Mouse (Mus musculus) gonadal fat pad, adult 2 months (tissue): ENCODE data around the gene 1700013H16Rik. TPM values are rescaled to one million over a fixed set of nuclear protein-coding genes. Genes with fewer than 3 reads are reported as not detected.
"Not testable (repeated sequence)": the region's sequence is repeated elsewhere in the genome, so short reads cannot be mapped to it uniquely, and the experiment has no call there.

Experiments
- DNase-seq: peaks from one replicate; pipeline ENCODE4 v3.0.0-alpha.2; 2012; ENCODE audit warnings: low read depth
- polyA plus RNA-seq: library from polyadenylated mRNA; depleted of rRNA; stranded (reverse); fragments of >200 nt; gene quantifications from 2 replicates; pipeline ENCODE4 v1.2.3, GENCODE M21; 2012; rRNA removed

Gene 1700013H16Rik
- not detected in 2 replicates for polyA plus RNA-seq

- DNase-seq, result no peak
Measured at GRCm38 (mm10) chrX:53757736-53758135, at the start of gene 1700013H16Rik. 1700013H16Rik (minus strand) TSS chrX:53757831.

DNA sequence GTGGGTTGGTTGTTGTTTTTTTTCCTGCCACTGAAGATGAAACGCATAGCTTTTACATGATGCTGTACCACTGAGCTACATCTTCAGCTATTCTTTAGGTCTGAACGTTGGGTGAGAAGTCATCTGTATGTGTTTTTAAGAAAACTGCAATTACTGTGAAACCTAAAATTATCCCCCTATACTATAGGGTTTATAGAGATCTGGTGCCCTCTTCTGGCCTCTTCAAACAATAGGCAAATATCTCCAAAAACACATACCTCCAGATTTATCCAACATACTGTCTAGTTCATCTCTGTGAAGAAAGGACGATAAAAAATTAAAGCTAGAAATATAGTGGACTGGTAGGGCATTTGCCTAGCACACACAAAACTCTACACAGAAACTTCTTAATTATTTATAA, 41.4 kb upstream of the 1700013H16Rik start:
- no peak for DNase-seq

DNA sequence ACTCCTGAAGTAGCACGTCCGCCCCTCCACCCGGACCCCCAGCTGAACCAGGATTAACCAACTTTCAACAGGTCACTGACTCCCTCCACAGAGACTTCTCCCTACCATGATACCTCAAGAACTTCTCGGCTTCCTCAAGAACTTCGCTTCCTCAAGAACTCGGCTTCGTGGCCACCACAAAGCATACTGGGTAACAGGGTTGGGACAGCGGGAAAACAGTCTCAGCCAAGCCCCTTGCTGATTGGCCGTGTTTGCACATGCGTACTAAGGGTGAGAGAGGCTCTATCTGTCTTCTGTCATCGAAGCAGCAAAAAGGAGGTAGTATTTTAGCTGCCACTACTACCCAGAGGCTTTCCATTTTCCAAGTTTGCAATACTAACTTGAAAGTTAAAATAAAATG, 39.9 kb upstream of the 1700013H16Rik start, which contains the start of gene Xlr:
Gene Xlr (minus strand): TSS at position 188 of the 400 bp plus-strand sequence.
- DNase-seq, result not testable (repeated sequence)

DNA sequence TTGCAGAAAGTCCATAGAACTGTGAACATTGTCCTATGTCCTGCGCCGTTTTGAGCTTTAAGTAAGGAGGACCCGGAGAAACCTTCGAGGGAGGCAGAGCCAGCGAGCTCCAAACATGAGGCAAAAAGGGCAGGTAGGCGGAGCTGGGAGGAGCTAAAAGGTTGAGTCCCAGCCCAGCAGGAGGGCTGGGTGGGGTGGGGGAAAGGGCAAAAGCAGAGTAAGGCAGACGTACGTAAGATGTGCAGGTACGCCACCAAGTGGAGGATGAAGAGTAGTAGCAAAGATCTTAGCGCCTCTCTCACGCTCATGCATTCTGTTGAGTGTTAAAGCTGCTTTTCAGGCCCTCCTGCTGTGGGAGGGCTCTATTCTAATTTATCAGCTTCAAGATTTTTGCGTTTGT, 18.6 kb upstream of the 1700013H16Rik start, which contains the start of gene Zfp36l3:
Gene Zfp36l3 (minus strand): TSS at position 119 of the 400 bp plus-strand sequence.
- DNase-seq, result no peak

DNA sequence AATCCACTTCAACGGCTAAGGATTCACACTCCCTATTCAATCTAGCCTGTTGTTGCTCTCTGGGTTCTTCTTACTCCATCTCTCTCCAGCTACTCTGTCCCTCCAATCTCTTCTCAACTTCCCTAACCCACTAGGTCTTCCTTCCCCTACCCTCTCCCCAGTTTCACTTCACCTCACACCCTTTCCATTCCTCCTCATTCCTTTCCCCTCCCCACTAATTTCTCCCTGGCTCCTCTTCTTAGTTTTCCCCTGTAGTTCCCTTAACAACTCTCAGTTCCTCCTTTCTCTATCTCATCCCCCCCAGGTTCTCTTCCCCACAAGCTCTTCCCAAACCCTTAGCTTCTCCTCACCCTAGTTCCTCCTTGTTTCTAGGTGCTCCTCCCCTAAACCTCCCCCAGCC, 4.8 kb downstream of the 1700013H16Rik start:
- no peak for DNase-seq

DNA sequence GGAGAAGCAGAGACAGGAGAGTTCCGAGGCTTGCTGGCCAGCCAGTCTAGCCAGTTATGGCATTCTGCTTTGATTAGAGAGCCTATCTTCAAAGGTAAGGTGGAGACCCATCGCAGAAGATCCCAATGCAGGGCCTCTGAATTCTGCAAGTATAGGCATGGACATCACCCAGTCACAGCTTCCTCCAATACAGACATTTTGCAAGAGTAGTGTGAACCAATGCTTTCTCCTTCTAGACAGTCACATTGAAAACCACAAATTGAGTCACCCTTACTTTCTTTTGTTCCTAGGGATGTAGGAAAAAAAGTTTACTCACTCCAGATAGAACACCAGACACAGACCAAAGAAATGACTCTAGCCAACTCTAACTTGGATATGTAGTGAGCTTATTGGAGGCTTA, 28.7 kb downstream of the 1700013H16Rik start:
- no peak for DNase-seq

DNA sequence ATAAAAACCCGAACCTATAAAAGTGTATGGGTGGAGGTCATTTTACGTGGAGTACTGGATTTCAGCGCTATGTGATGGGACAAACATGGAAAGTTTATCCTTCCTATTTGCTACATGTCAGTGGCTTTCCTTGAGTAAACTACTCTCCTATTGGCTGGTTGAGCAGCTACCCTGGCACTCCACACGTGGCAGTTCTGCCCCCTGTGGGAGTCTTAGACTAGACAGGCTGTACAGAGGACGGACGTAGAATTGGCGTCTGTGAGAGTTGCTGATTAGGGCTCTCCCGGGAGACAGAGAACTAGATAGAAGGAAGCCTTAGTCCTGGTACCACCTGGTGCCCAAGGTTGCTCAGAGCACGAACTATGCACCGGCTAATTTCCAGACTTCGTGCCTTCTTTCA, 33.0 kb downstream of the 1700013H16Rik start, which contains the start of gene 4930502E18Rik:
Gene 4930502E18Rik (plus strand): TSS at position 231 of the 400 bp plus-strand sequence.
- no peak for DNase-seq

DNA sequence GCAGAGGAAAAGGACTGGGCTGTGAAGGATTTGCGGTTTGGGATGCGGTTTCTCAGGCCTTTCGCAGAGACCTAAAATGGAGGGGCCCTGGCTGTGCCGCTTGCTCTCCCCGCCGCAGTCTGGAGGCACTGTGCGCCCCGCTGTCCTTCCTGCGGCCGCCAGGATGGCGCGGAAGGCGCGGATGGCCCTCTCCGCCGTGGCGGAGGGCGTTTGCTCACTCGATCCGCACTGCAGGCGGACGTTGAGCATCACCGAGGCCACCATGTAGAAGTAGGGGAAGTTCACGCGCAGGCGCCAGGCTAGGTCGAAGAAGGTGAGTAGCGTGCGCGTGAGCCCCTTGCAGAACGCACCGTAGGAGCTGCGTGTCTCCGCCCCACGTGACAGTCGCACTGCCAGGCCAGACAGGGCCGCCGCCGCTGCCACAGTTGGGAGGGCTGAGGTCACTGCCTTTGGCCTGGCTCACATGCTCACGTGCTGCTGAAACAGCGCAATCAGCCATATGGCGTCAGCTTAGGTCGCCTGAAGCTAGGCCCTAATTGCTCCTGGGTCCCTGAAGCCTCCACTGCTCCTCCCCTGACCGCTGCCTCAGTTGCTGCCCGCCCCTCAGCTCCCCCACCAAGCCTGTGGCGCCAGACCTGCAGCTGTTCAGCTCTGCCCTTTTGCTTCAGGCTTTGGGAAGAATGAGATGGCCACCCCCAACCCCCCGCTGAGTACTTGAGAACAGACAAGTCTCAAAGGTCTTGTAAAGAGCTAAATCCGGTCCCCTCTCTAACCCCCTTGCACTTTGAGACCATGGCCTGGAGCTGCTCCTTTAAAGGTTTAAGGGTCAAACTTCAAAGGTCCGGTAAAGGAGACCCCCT, 41.1 kb downstream of the 1700013H16Rik start:
- DNase-seq, result no peak

- DNase-seq, result no peak
Measured at GRCm38 (mm10) chrX:53715942-53716322, 41.7 kb downstream of the 1700013H16Rik start.

DNA sequence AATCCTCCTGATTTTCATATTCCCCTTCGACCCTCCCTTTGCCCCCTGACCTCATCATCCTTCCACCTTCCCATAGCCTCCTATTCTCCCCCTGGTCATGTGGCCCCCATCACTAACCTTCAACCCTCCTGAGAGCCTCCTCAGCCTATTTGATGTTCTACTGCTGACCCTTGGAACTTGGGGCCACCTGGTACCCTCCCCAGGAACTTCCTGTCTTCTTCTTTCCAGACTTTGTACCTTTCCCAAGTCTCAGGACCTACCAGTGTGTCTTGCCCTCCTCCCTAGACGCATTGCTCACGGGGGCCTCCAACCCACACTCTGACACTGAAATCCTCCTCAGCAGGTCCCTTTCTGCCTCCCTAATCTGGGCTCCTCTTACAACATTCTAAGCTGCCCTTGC, 55.0 kb downstream of the 1700013H16Rik start:
- DNase-seq, result no peak

GRCm38 (mm10) chrX:53699225-53699624, 58.4 kb downstream of the 1700013H16Rik start:
- DNase-seq, result no peak

DNA sequence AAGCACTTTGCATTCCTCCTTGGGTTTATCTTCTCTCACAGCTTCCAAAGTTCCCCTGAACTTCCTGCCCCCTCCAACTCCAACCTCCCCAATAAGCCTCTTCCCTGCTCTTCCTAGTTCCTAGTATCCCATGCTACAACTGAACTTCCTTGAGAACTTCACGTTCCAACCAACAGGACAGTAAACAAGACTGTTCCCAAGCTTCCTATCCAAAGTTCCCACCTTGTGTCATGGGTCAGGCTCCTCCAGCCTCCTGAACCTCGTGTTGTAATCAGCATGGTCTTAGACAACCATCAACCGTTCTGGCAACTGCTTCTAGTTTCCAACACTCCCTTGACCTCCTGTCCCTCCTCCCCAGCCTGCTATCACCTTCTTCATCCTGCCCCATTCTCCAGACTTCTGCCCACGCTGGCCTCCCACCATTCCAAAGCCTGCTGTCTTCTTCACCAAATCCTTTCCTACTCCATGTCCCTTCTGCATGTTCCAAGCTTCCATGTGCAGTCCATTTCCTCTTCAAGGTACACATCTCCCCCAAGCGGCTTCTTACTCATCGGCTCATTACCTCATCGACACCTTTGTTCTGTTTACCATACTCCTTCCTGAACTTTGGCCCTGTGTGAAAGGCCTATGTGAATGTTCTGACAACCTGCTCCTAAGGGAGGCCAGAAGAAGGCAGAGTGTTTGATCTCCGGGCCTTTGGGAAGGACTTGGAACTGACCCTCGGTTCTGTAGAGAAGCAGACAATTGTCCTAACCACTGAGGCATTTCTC, 63.4 kb downstream of the 1700013H16Rik start:
- DNase-seq, result no peak

DNA sequence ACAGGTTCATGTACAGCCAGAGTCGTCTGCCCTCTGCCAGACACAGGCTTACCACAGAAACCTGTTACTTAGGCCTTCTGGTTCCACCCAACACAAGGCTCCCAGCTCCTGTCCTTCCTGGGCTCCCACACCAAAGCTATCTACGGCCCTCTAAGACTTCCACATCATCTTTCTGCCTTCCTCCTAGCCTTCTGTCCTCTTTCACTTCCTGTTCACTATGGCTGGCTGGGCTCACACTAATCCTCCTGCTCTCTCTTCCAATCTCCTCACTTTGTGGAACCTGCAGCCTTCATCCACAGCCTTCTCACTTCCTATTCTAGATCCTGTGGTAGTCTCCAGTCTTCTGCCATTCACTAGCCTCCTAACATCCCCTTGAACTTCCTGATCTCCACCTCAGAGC, 64.5 kb downstream of the 1700013H16Rik start:
- DNase-seq, result no peak

Other genes starting within 250 kb of the 1700013H16Rik start
- gene Rtl8c, start 149.8 kb downstream of the 1700013H16Rik start, polyA plus RNA-seq, result 27.6 and 29.7 TPM in 2 replicates
- not detected in 2 replicates for gene Gm14597, start 148.9 kb downstream of the 1700013H16Rik start, polyA plus RNA-seq
- gene Rtl8a, start 114.1 kb downstream of the 1700013H16Rik start, polyA plus RNA-seq, result 107 and 154 TPM in 2 replicates
- 125 and 206 TPM in 2 replicates for gene Rtl8b, start 87.4 kb downstream of the 1700013H16Rik start, polyA plus RNA-seq
- gene 4930502E18Rik, start 33.0 kb downstream of the 1700013H16Rik start, polyA plus RNA-seq, result not detected in 2 replicates
- 0.06 TPM in 1 of 2 replicates, not detected in the other for gene Zfp36l3, start 18.6 kb upstream of the 1700013H16Rik start, polyA plus RNA-seq
- gene Xlr, start 39.9 kb upstream of the 1700013H16Rik start, polyA plus RNA-seq, result 0.16 TPM in 1 of 2 replicates, not detected in the other